Mouse (Mus musculus) C2C12 (cell line): ENCODE data around the gene Wdr18. TPM values are rescaled to one million over a fixed set of nuclear protein-coding genes. Genes with fewer than 3 reads are reported as not detected.

Source experiments
- H3K27me3 ChIP-seq: one replicate; pipeline ENCODE4 v1.6.1; 2011; ENCODE audit not compliant: control insufficient read depth, insufficient read depth, insufficient read length
- H3K36me3 ChIP-seq: one replicate; pipeline ENCODE4 v1.6.1; 2011; ENCODE audit not compliant: control insufficient read depth, insufficient read depth
- H3K4me3 ChIP-seq: one replicate; pipeline ENCODE4 v1.5.1; 2011; ENCODE audit warnings: mild to moderate bottlenecking, control low read depth; ENCODE audit not compliant: poor library complexity, insufficient read depth, severe bottlenecking
- H3K79me2 ChIP-seq: one replicate; pipeline ENCODE4 v1.6.1; 2011; ENCODE audit not compliant: control insufficient read depth, insufficient read depth
- H3K79me3 ChIP-seq: one replicate; pipeline ENCODE4 v1.6.1; 2011; ENCODE audit warnings: low read depth, control low read depth
- H3ac ChIP-seq: one replicate; pipeline ENCODE3; 2011; ENCODE audit warnings: low read depth; ENCODE audit not compliant: control insufficient read depth, insufficient read length
- CEBPB ChIP-seq: IDR thresholded peaks from one replicate; pipeline ENCODE4 v1.6.1; 2011; ENCODE audit warnings: low read depth, mild to moderate bottlenecking, control low read depth, moderate library complexity
- CTCF ChIP-seq: IDR thresholded peaks from one replicate; pipeline ENCODE4 v1.5.1; 2011; ENCODE audit not compliant: control insufficient read depth, insufficient read depth, insufficient read length
- FOSL1 ChIP-seq: IDR thresholded peaks from one replicate; pipeline ENCODE4 v1.8.0; 2011; ENCODE audit warnings: mild to moderate bottlenecking, low read length; ENCODE audit not compliant: poor library complexity, insufficient read depth, severe bottlenecking
- MAX ChIP-seq: IDR thresholded peaks from one replicate; pipeline ENCODE4 v1.6.1; 2011; ENCODE audit warnings: mild to moderate bottlenecking, control low read depth
- MYOD1 ChIP-seq: IDR thresholded peaks from one replicate; pipeline ENCODE4 v1.6.1; 2011; ENCODE audit warnings: low read depth; ENCODE audit not compliant: control insufficient read depth, insufficient read length
- MYOG ChIP-seq: IDR thresholded peaks from one replicate; pipeline ENCODE4 v1.6.1; 2011; ENCODE audit not compliant: control insufficient read depth, insufficient read length; ENCODE audit errors: extremely low read depth
- USF1 ChIP-seq: IDR thresholded peaks from one replicate; pipeline ENCODE4 v1.6.1; 2011; ENCODE audit warnings: low read depth, mild to moderate bottlenecking, control low read depth, moderate library complexity
- polyA plus RNA-seq: library from polyadenylated mRNA; unstranded; fragments of >200 nt; fragmentation: generic; extraction: Trizol; gene quantifications from one replicate; pipeline ENCODE4 v1.2.1, GENCODE M21; 2012; ENCODE audit warnings: missing spikeins

The Wdr18 gene
- polyA plus RNA-seq, 1 experiment, result 48.6 TPM

DNA sequence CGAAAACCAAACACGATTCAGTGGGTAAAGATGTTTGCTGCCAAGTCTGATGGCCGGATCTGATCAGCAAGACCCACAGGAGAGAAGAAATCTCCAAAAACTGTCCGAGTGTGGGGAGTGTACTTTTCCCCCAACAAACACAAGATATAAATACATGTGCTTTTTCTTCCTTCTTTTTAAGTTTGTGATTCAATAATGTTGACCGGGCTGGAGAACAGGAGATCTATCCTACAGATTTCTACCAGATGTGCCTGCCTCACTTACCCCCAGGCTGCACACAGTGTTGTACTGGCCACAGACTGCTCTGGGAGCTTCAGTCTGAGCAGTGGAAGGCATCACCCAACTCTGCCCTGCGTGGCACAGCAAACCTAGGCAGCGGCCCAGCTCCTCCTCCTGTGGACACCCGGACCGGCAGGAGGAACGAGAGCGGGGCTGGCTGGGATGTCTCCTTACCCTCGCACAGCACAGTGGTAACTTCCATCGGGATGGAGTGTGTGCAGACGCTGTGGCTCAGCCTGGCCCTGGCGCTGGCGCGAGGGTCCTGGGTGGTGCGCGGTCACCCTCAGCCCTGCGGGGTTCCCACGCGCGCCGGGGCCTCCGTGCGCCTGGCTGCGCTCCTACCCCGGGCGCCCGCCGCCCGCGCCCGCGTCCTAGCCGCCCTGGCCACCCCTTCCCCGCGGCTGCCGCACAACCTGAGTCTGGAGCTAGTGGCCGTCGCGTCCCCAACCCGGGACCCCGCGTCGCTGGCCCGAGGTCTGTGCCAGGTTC is 10.6 kb downstream of the Wdr18 start, which contains the start of gene Grin3b:
Gene Grin3b (plus strand): TSS at position 301 of the 768 bp plus-strand sequence.
- H3K79me2 ChIP-seq, result no peaks in the 10 kb centered on the region
- peaks cover 27% of the 10 kb centered on the region for H3K36me3 ChIP-seq
- TF ChIP-seq MAX, result no peak
- no peak for TF ChIP-seq CTCF
- no peak for TF ChIP-seq USF1
- no peak for TF ChIP-seq CEBPB
- TF ChIP-seq MYOD1, result no peak
- TF ChIP-seq MYOG, result no peak
- TF ChIP-seq FOSL1, result no peak
- H3K27me3 ChIP-seq, result peaks cover 3% of the 10 kb centered on the region
- H3K79me3 ChIP-seq, result no peaks in the 10 kb centered on the region
- no peak within 1 kb of the TSS for H3K4me3 ChIP-seq
- H3ac ChIP-seq, result no peak within 1 kb of the TSS

DNA sequence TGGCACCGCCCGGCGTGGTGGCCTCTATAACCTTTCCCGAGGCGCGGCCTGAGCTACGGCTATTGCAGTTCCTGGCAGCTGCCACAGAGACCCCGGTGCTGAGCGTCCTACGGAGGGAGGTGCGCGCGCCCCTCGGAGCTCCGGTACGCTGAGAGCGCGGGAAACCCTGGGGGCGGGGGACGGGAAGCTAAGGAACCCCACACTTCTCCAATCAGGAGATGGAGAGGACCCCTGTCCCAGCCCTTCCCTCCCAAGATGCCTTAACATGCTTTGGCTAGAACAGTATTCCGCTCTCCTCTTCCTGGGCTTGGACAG is 11.2 kb downstream of the Wdr18 start:
- Histone ChIP-seq H3K36me3 (peaks cover 27% of the 10 kb centered on the region), H3ac (no peak overlapping the region), H3K79me3 (no peaks in the 10 kb centered on the region), H3K27me3 (peaks cover 3% of the 10 kb centered on the region), H3K79me2 (no peaks in the 10 kb centered on the region), H3K4me3 (no peak overlapping the region)
- no peak for TF ChIP-seq CTCF

GRCm38 (mm10) chr10:79972831-79973230 is 12.9 kb downstream of the Wdr18 start:
- no peaks in the 10 kb centered on the region for H3K79me2 ChIP-seq
- H3K27me3 ChIP-seq, result peaks cover 3% of the 10 kb centered on the region
- TF ChIP-seq MYOG, result no peak
- TF ChIP-seq USF1, result no peak
- no peak for TF ChIP-seq FOSL1
- TF ChIP-seq CTCF, result no peak
- TF ChIP-seq MYOD1, result no peak
- TF ChIP-seq MAX, result no peak
- TF ChIP-seq CEBPB, result no peak
- no peaks in the 10 kb centered on the region for H3K79me3 ChIP-seq
- H3ac ChIP-seq, result no peak overlapping the region
- peaks cover 25% of the 10 kb centered on the region for H3K36me3 ChIP-seq
- H3K4me3 ChIP-seq, result no peak overlapping the region

GRCm38 (mm10) chr10:79974087-79974486 is 14.1 kb downstream of the Wdr18 start:
- H3K27me3 ChIP-seq, result peaks cover 3% of the 10 kb centered on the region
- TF ChIP-seq MYOD1, result no peak
- TF ChIP-seq MAX, result no peak
- no peak for TF ChIP-seq FOSL1
- no peak for TF ChIP-seq CEBPB
- no peak for TF ChIP-seq MYOG
- no peak for TF ChIP-seq CTCF
- TF ChIP-seq USF1, result no peak
- no peaks in the 10 kb centered on the region for H3K79me3 ChIP-seq
- H3K79me2 ChIP-seq, result peaks cover 3% of the 10 kb centered on the region
- no peak overlapping the region for H3K4me3 ChIP-seq
- H3ac ChIP-seq, result no peak overlapping the region
- H3K36me3 ChIP-seq, result peaks cover 28% of the 10 kb centered on the region

GRCm38 (mm10) chr10:79974668-79975067 is 14.7 kb downstream of the Wdr18 start:
- peaks cover 32% of the 10 kb centered on the region for H3K36me3 ChIP-seq
- TF ChIP-seq CTCF (no peak), MYOD1 (no peak), CEBPB (no peak), FOSL1 (no peak), MAX (no peak), MYOG (no peak), USF1 (no peak)

More at GRCm38 (mm10) chr10:79974668-79975067, 14.7 kb downstream of the Wdr18 start:
- Histone ChIP-seq H3K4me3 (no peak overlapping the region), H3K79me2 (peaks cover 9% of the 10 kb centered on the region), H3K79me3 (no peaks in the 10 kb centered on the region), H3K27me3 (peaks cover 3% of the 10 kb centered on the region), H3ac (no peak overlapping the region)
